Mouse (Mus musculus): ENCODE results near the gene Usp21.

DNA sequence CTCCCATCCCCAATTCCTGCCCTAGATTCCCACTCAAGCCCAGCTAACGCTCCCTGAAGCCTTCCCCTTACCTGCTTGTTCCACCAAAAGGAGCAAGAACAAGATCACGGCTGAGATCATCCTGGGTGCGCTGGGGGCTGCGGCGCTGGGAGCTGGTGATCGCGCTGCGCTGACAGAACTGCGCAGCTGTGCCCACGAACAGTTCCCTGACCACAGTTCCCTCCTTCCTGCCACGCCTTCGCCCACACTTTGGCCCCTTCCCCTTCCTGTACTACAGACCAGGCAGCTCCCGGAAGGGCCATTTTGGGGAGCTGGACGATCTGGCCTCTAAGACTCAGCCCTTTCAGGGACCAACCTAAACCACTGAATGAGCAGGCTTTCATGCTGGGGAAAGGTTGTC lies 53.7 kb downstream of the Usp21 start, which contains the start of gene Fcer1g:
- no peak for TF ChIP-seq CTCF (IDR thresholded peaks at IDR 0.05; ENCODE audit: borderline replicate concordance, control insufficient read depth, extremely low read depth, insufficient read depth, low read length, poor library complexity)
- TF ChIP-seq POLR2A (IDR thresholded peaks at IDR 0.05; ENCODE audit: control insufficient read depth, extremely low read depth, insufficient read depth, low read length, poor library complexity), result no peak

Measured in thymus, adult 2 months (tissue).